Mouse (Mus musculus) brain, embryonic 14.5 days (tissue): ENCODE measurements at regions not wholly inside any gene's neighbourhood (a gene's known extent, or its start where the extent isn't known, plus 50 kb on each side); places are given as distances from the start of the nearest gene placed in this dataset.

ENCODE experiments used
- CTCF ChIP-seq: fragments of 200-500 bp; IDR thresholded peaks from 2 replicates; pipeline ENCODE4 v1.5.1; 2012; ENCODE audit warnings: inconsistent platforms, mild to moderate bottlenecking, moderate library complexity, borderline replicate concordance; ENCODE audit not compliant: insufficient read depth, insufficient read length; ENCODE audit errors: extremely low read depth
- POLR2A ChIP-seq: fragments of 200-500 bp; IDR thresholded peaks from 2 replicates; pipeline ENCODE4 v1.6.1; 2012; ENCODE audit warnings: mild to moderate bottlenecking, inconsistent platforms, borderline replicate concordance; ENCODE audit not compliant: poor library complexity, insufficient read depth, insufficient read length, severe bottlenecking; ENCODE audit errors: extremely low read depth

- TF ChIP-seq CTCF (no peak), POLR2A (no peak)
Observed at GRCm38 (mm10) chr3:10823022-10823421, 487.5 kb upstream of the Gm38303 start.
